Mouse (Mus musculus): ENCODE results near the gene Arhgap35.

DNA sequence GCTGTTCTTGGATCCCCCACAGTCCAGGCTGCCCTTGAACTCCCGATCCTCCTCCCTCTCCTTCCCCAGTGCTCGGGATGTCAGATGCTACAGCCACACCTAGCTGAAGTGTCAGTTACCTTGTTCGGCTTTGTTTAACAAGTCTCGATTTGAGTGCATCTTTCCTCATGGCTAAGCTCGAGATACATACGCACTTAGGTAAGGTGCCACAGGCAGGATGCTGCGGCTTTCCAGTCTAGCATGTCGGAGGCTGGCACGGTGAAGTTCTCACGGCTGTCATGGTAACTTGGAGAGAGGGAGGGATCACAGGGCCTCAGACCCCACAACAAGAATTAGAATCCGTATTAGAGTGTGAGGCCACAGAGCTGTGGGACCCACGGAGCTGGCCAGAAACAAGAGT lies 29.5 kb upstream of the Arhgap35 start:
- TF ChIP-seq POLR2A (IDR thresholded peaks at IDR 0.05; ENCODE audit: low read depth, low read length) (no peak), CTCF (conservative IDR thresholded peaks at IDR 0.05; ENCODE audit: insufficient read depth, insufficient read length, low read depth, low read length) (no peak)
